Mouse (Mus musculus): Measurements from ENCODE around the gene Gm49380. TPM values are rescaled to one million over a fixed set of nuclear protein-coding genes. Genes with fewer than 3 reads are reported as not detected.

Gm49380 gene
- polyA plus RNA-seq, 1 experiment = 0.67 TPM

- peaks cover 42% of the 10 kb centered on the region for H3K36me3 ChIP-seq (ENCODE audit: control insufficient read depth, insufficient read depth, low read length, poor library complexity, severe bottlenecking)
- TF ChIP-seq EP300 (IDR thresholded peaks at IDR 0.05; ENCODE audit: insufficient read depth, low read depth, low read length) (no peak), CTCF (IDR thresholded peaks at IDR 0.05; ENCODE audit: low read depth, low read length) (no peak), POLR2A (IDR thresholded peaks at IDR 0.05; ENCODE audit: insufficient read depth, low read length) (no peak)
- H3K27ac ChIP-seq (ENCODE audit: insufficient read depth, low read length) = no peak overlapping the region
- H3K4me1 ChIP-seq (ENCODE audit: control insufficient read depth, insufficient read depth, low read length) = peaks cover 6% of the 10 kb centered on the region
- H3K4me3 ChIP-seq (ENCODE audit: low read depth, low read length) = no peak overlapping the region
- no peaks in the 10 kb centered on the region for H3K27me3 ChIP-seq (ENCODE audit: control insufficient read depth, insufficient read depth, low read length, poor library complexity, severe bottlenecking)
- no peak overlapping the region for H3K9ac ChIP-seq (ENCODE audit: low read depth, poor library complexity, severe bottlenecking)
- no peaks in the 10 kb centered on the region for H3K9me3 ChIP-seq (replicated peaks; ENCODE audit: control insufficient read depth, insufficient read depth, low read length, poor library complexity, severe bottlenecking)
Measured at GRCm38 (mm10) chr9:44141951-44142350, 28.7 kb upstream of the Gm49380 start.

GRCm38 (mm10) chr9:44137846-44138245 is 24.5 kb upstream of the Gm49380 start:
- no peaks in the 10 kb centered on the region for H3K9me3 ChIP-seq (replicated peaks; ENCODE audit: control insufficient read depth, insufficient read depth, low read length, poor library complexity, severe bottlenecking)
- H3K27ac ChIP-seq (ENCODE audit: insufficient read depth, low read length) = no peak overlapping the region
- TF ChIP-seq POLR2A (IDR thresholded peaks at IDR 0.05; ENCODE audit: insufficient read depth, low read length) = no peak
- TF ChIP-seq CTCF (IDR thresholded peaks at IDR 0.05; ENCODE audit: low read depth, low read length) = no peak
- no peak for TF ChIP-seq EP300 (IDR thresholded peaks at IDR 0.05; ENCODE audit: insufficient read depth, low read depth, low read length)
- H3K4me3 ChIP-seq (ENCODE audit: low read depth, low read length) = no peak overlapping the region
- H3K4me1 ChIP-seq (ENCODE audit: control insufficient read depth, insufficient read depth, low read length) = peaks cover 7% of the 10 kb centered on the region
- no peak overlapping the region for H3K9ac ChIP-seq (ENCODE audit: low read depth, poor library complexity, severe bottlenecking)
- no peaks in the 10 kb centered on the region for H3K27me3 ChIP-seq (ENCODE audit: control insufficient read depth, insufficient read depth, low read length, poor library complexity, severe bottlenecking)
- H3K36me3 ChIP-seq (ENCODE audit: control insufficient read depth, insufficient read depth, low read length, poor library complexity, severe bottlenecking) = peaks cover 47% of the 10 kb centered on the region

- peaks cover 35% of the 10 kb centered on the region for H3K36me3 ChIP-seq (ENCODE audit: control insufficient read depth, insufficient read depth, low read length, poor library complexity, severe bottlenecking)
- H3K27me3 ChIP-seq (ENCODE audit: control insufficient read depth, insufficient read depth, low read length, poor library complexity, severe bottlenecking) = no peaks in the 10 kb centered on the region
- no peaks in the 10 kb centered on the region for H3K9me3 ChIP-seq (replicated peaks; ENCODE audit: control insufficient read depth, insufficient read depth, low read length, poor library complexity, severe bottlenecking)
- H3K4me3 ChIP-seq (ENCODE audit: low read depth, low read length) = peak overlapping the region; percentile 82
- no peak overlapping the region for H3K27ac ChIP-seq (ENCODE audit: insufficient read depth, low read length)
- H3K4me1 ChIP-seq (ENCODE audit: control insufficient read depth, insufficient read depth, low read length) = peaks cover 9% of the 10 kb centered on the region
- TF ChIP-seq POLR2A (IDR thresholded peaks at IDR 0.05; ENCODE audit: insufficient read depth, low read length) = no peak
- TF ChIP-seq EP300 (IDR thresholded peaks at IDR 0.05; ENCODE audit: insufficient read depth, low read depth, low read length) = no peak
- no peak for TF ChIP-seq CTCF (IDR thresholded peaks at IDR 0.05; ENCODE audit: low read depth, low read length)
- H3K9ac ChIP-seq (ENCODE audit: low read depth, poor library complexity, severe bottlenecking) = peak overlapping the region; percentile 87
Measured at GRCm38 (mm10) chr9:44135731-44136411, 22.6 kb upstream of the Gm49380 start.

- Histone ChIP-seq H3K9me3 (replicated peaks; ENCODE audit: control insufficient read depth, insufficient read depth, low read length, poor library complexity, severe bottlenecking) (no peaks in the 10 kb centered on the region), H3K4me3 (ENCODE audit: low read depth, low read length) (peak overlapping the region; percentile 82), H3K36me3 (ENCODE audit: control insufficient read depth, insufficient read depth, low read length, poor library complexity, severe bottlenecking) (peaks cover 32% of the 10 kb centered on the region), H3K27me3 (ENCODE audit: control insufficient read depth, insufficient read depth, low read length, poor library complexity, severe bottlenecking) (no peaks in the 10 kb centered on the region), H3K9ac (ENCODE audit: low read depth, poor library complexity, severe bottlenecking) (peak overlapping the region; percentile 87), H3K27ac (ENCODE audit: insufficient read depth, low read length) (no peak overlapping the region), H3K4me1 (ENCODE audit: control insufficient read depth, insufficient read depth, low read length) (peaks cover 6% of the 10 kb centered on the region)
- TF ChIP-seq EP300 (IDR thresholded peaks at IDR 0.05; ENCODE audit: insufficient read depth, low read depth, low read length) = 0 out of 2 replicates have a peak, but pooled peaks have one; percentile 21
- TF ChIP-seq POLR2A (IDR thresholded peaks at IDR 0.05; ENCODE audit: insufficient read depth, low read length) = no peak
Measured at GRCm38 (mm10) chr9:44134851-44135730, 21.8 kb upstream of the Gm49380 start.

GRCm38 (mm10) chr9:44134101-44134850 is 21.0 kb upstream of the Gm49380 start, which contains the start of gene Mcam:
TSS of gene Mcam (plus strand) at chr9:44134469.
- peaks cover 6% of the 10 kb centered on the region for H3K4me1 ChIP-seq (ENCODE audit: control insufficient read depth, insufficient read depth, low read length)
- peak within 1 kb of the TSS; percentile 82 for H3K4me3 ChIP-seq (ENCODE audit: low read depth, low read length)
- H3K9ac ChIP-seq (ENCODE audit: low read depth, poor library complexity, severe bottlenecking) = peak within 1 kb of the TSS; percentile 87
- no peaks in the 10 kb centered on the region for H3K27me3 ChIP-seq (ENCODE audit: control insufficient read depth, insufficient read depth, low read length, poor library complexity, severe bottlenecking)
- H3K27ac ChIP-seq (ENCODE audit: insufficient read depth, low read length) = no peak within 1 kb of the TSS
- H3K9me3 ChIP-seq (replicated peaks; ENCODE audit: control insufficient read depth, insufficient read depth, low read length, poor library complexity, severe bottlenecking) = no peaks in the 10 kb centered on the region
- no peak for TF ChIP-seq EP300 (IDR thresholded peaks at IDR 0.05; ENCODE audit: insufficient read depth, low read depth, low read length)
- peak; percentile 75 for TF ChIP-seq POLR2A (IDR thresholded peaks at IDR 0.05; ENCODE audit: insufficient read depth, low read length)
- H3K36me3 ChIP-seq (ENCODE audit: control insufficient read depth, insufficient read depth, low read length, poor library complexity, severe bottlenecking) = peaks cover 26% of the 10 kb centered on the region
